15 mouse cellular contexts compared by ENCODE assay signal in the genomic region with DNA sequence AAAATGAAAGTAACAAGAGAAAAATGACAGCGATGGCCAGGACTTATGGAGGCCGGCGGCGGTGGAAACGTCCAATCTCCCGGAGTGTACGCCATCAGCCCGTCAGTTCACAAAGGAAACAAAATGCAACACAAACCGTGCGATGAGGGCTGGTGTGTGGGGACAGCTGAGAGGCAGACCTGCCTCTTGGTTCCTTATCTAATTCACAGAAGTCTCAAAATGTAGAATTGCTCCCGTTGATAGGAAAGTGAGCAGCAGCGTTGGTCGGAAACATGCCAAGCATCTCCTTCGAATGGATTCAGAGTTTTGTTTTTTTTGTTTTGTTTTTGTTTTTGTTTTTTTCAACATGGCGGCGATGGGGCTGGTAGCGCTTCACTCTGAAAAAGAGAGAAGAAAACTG.
"Had no signal": no experiment of that assay in that cellular context is flagged by ENCODE, and none has a peak within 500 bp of the region (broad histone marks: within the 10 kb centered on the region; RNA-seq: fewer than 3 reads in every experiment).

No protein-coding gene starts in this region.

- H3K9me3 ChIP-seq: intestine, embryonic 15.5 days; kidney, embryonic 15.5 days; limb, embryonic 10.5 days; limb, embryonic 13.5 days; megakaryocyte, embryonic 14.5 days had no signal

- H3K4me2 ChIP-seq: intestine, embryonic 15.5 days; kidney, embryonic 15.5 days; limb, embryonic 13.5 days; lung, embryonic 14.5 days; midbrain, embryonic 11.5 days had no signal

- H3K27ac ChIP-seq: intestine, embryonic 15.5 days; kidney, embryonic 15.5 days; limb, embryonic 10.5 days; limb, embryonic 13.5 days; macrophage had no signal

- H3K27me3 ChIP-seq: intestine, embryonic 15.5 days; kidney, embryonic 15.5 days; limb, embryonic 13.5 days; megakaryocyte, embryonic 14.5 days had no signal

- H3K4me3 ChIP-seq: intestine, embryonic 15.5 days; kidney, embryonic 15.5 days; limb, embryonic 10.5 days; limb, embryonic 13.5 days; megakaryocyte, embryonic 14.5 days had no signal

- H3K9ac ChIP-seq: intestine, embryonic 15.5 days; kidney, embryonic 15.5 days; limb, embryonic 13.5 days; lung, embryonic 14.5 days had no signal

- DNase-seq: kidney, adult 8-10 months; kidney, postnatal 10 days; kidney, postnatal 4 days; lung, embryonic 14.5 days; midbrain, embryonic 14.5 days; thymus, adult 2 months; thymus, postnatal 36 days had no signal

- ATAC-seq: intestine, embryonic 15.5 days; lung, postnatal 0 days had no signal
